8 mouse cellular contexts compared by ENCODE assay signal in genomic region chr9:8002806-8003205, GRCm38 (mm10). TPM values are rescaled to one million over a fixed set of nuclear protein-coding genes. Genes with fewer than 3 reads are reported as not detected.
DNase-seq lines count a peak whose midpoint lies in the region; ATAC-seq lines count a peak whose summit lies in the region.

No protein-coding gene starts in this region.

- peaks cover 20% of the 10 kb centered on the region for H3K4me1 ChIP-seq in kidney, embryonic 16.5 days (ENCODE audit: insufficient read depth, low read length)
- H3K4me1 ChIP-seq in embryonic facial prominence, embryonic 13.5 days, result peaks cover 31% of the 10 kb centered on the region
- H3K4me1 ChIP-seq in intestine, embryonic 16.5 days (ENCODE audit: control insufficient read depth, insufficient read depth, low read length), result peaks cover 14% of the 10 kb centered on the region
- H3K4me1 ChIP-seq in neural tube, embryonic 12.5 days, result peaks cover 3% of the 10 kb centered on the region

- H3K36me3 ChIP-seq in kidney, embryonic 16.5 days (ENCODE audit: insufficient read depth, low read length), result peaks cover 32% of the 10 kb centered on the region
- H3K36me3 ChIP-seq in embryonic facial prominence, embryonic 13.5 days, result peaks cover 37% of the 10 kb centered on the region
- H3K36me3 ChIP-seq in intestine, embryonic 16.5 days (ENCODE audit: control insufficient read depth, insufficient read depth, low read length), result peaks cover 4% of the 10 kb centered on the region; the same call in 1 of the 2 replicates
- no peaks in the 10 kb centered on the region for H3K36me3 ChIP-seq in neural tube, embryonic 12.5 days

- H3K4me2 ChIP-seq in kidney, embryonic 16.5 days (replicated peaks; ENCODE audit: low read depth, low read length), result peak overlapping the region; percentile 79
- H3K4me2 ChIP-seq in embryonic facial prominence, embryonic 13.5 days, result peak overlapping the region; percentile 61
- H3K4me2 ChIP-seq in intestine, embryonic 16.5 days (ENCODE audit: low read depth, low read length), result peak overlapping the region; percentile 65
- H3K4me2 ChIP-seq in neural tube, embryonic 12.5 days (replicated peaks), result peak overlapping the region; percentile 86

- WGBS in kidney, embryonic 16.5 days, result 2% methylated on average over 12 of the region's 12 CpGs
- under 1% methylated on average over 12 of the region's 12 CpGs for WGBS in embryonic facial prominence, embryonic 13.5 days
- WGBS in intestine, embryonic 16.5 days, result under 1% methylated on average over 12 of the region's 12 CpGs
- 3% methylated on average over 12 of the region's 12 CpGs for WGBS in neural tube, embryonic 12.5 days

- peak overlapping the region; percentile 99 for H3K27ac ChIP-seq in kidney, embryonic 16.5 days (ENCODE audit: low read length)
- peak overlapping the region; percentile 100 for H3K27ac ChIP-seq in embryonic facial prominence, embryonic 13.5 days
- peak overlapping the region; percentile 97 for H3K27ac ChIP-seq in intestine, embryonic 16.5 days (ENCODE audit: low read length)
- no peak overlapping the region for H3K27ac ChIP-seq in neural tube, embryonic 12.5 days

- H3K4me3 ChIP-seq in kidney, embryonic 16.5 days (ENCODE audit: low read length), result peak overlapping the region; percentile 95
- H3K4me3 ChIP-seq in embryonic facial prominence, embryonic 13.5 days, result peak overlapping the region; percentile 84
- peak overlapping the region; percentile 96 for H3K4me3 ChIP-seq in intestine, embryonic 16.5 days (ENCODE audit: low read length)
- H3K4me3 ChIP-seq in neural tube, embryonic 12.5 days, result peak overlapping the region; percentile 87

- no peak for ATAC-seq in kidney, embryonic 16.5 days (ENCODE audit: low FRiP score, low TSS enrichment)
- ATAC-seq in embryonic facial prominence, embryonic 13.5 days (ENCODE audit: insufficient number of reproducible peaks, insufficient read depth, low FRiP score, low TSS enrichment, low read depth), result no peak
- ATAC-seq in intestine, embryonic 16.5 days, result no peak
- no peak for ATAC-seq in neural tube, embryonic 12.5 days (ENCODE audit: low FRiP score, low read depth)

- no peaks in the 10 kb centered on the region for H3K27me3 ChIP-seq in kidney, embryonic 16.5 days (ENCODE audit: insufficient read depth, low read length)
- H3K27me3 ChIP-seq in embryonic facial prominence, embryonic 13.5 days, result no peaks in the 10 kb centered on the region
- H3K27me3 ChIP-seq in intestine, embryonic 16.5 days (replicated peaks; ENCODE audit: control insufficient read depth, insufficient read depth, low read length), result no peaks in the 10 kb centered on the region
- H3K27me3 ChIP-seq in neural tube, embryonic 12.5 days (replicated peaks), result no peaks in the 10 kb centered on the region; the same call in 1 of the 2 replicates

- H3K9ac ChIP-seq in kidney, embryonic 16.5 days (replicated peaks; ENCODE audit: low read length), result peak overlapping the region; percentile 100
- H3K9ac ChIP-seq in embryonic facial prominence, embryonic 13.5 days, result peak overlapping the region; percentile 98
- H3K9ac ChIP-seq in intestine, embryonic 16.5 days (ENCODE audit: low read depth, low read length), result peak overlapping the region; percentile 98
- H3K9ac ChIP-seq in neural tube, embryonic 12.5 days, result peak overlapping the region; percentile 83

- no peak for DNase-seq in kidney, adult 9 months
- DNase-seq in right cerebral cortex, postnatal 14 days, result no peak
- DNase-seq in cerebellum, adult 18-20 months, result no peak
- no peak for DNase-seq in left cerebral cortex, postnatal 10 days (ENCODE audit: extremely low spot score in 1 of 2, low spot score in 2 of 2)

- intact Hi-C loops in left cerebral cortex, postnatal 10 days (cut with DNase I), result loop anchor here (5.0 kb wide), 1 partner anchor 39 kb away; the partner anchor contains the start of gene Cfap300

- no peaks in the 10 kb centered on the region for H3K9me3 ChIP-seq in kidney, embryonic 16.5 days (ENCODE audit: low read length)
- no peaks in the 10 kb centered on the region for H3K9me3 ChIP-seq in embryonic facial prominence, embryonic 13.5 days
- no peaks in the 10 kb centered on the region for H3K9me3 ChIP-seq in intestine, embryonic 16.5 days (ENCODE audit: control insufficient read depth, low read length)
- H3K9me3 ChIP-seq in neural tube, embryonic 12.5 days, result no peaks in the 10 kb centered on the region

RNA-seq across cellular contexts. Expression of gene Yap1, which starts 1.6 kb away (rescaled TPM):
- polyA plus RNA-seq in kidney, embryonic 16.5 days (2015; fragmentation: Nextera tagmentation; extraction: Ambion mirVana), result 35.7 and 37.1 TPM in 2 replicates
- 52.6 and 54.8 TPM in 2 replicates for polyA plus RNA-seq in embryonic facial prominence, embryonic 13.5 days (2015; fragmentation: Nextera tagmentation; extraction: Ambion mirVana)
- polyA plus RNA-seq in intestine, embryonic 16.5 days (2015; fragmentation: Nextera tagmentation; extraction: Ambion mirVana), result 13.2 and 18.3 TPM in 2 replicates
- polyA plus RNA-seq in neural tube, embryonic 12.5 days (2016; fragmentation: Nextera tagmentation; extraction: Ambion mirVana), result 27.5 and 30.3 TPM in 2 replicates
- 10 to 100 TPM; 13.5 to 13.6 TPM for total RNA-seq in left cerebral cortex, postnatal 10 days (2021)

RNA-seq across cellular contexts. Expression of gene Cfap300, which starts 39.8 kb away (rescaled TPM):
- polyA plus RNA-seq in kidney, embryonic 16.5 days (2015; fragmentation: Nextera tagmentation; extraction: Ambion mirVana), result 13.0 and 14.3 TPM in 2 replicates
- 15.9 and 16.4 TPM in 2 replicates for polyA plus RNA-seq in embryonic facial prominence, embryonic 13.5 days (2015; fragmentation: Nextera tagmentation; extraction: Ambion mirVana)
- polyA plus RNA-seq in intestine, embryonic 16.5 days (2015; fragmentation: Nextera tagmentation; extraction: Ambion mirVana), result 7.4 and 7.7 TPM in 2 replicates
- 12.7 and 14.0 TPM in 2 replicates for polyA plus RNA-seq in neural tube, embryonic 12.5 days (2016; fragmentation: Nextera tagmentation; extraction: Ambion mirVana)
- total RNA-seq in left cerebral cortex, postnatal 10 days (2021), result 1 to 10 TPM; 5.7 to 6.1 TPM
